Mouse (Mus musculus): Measurements from ENCODE around the gene Abcc4. TPM values are rescaled to one million over a fixed set of nuclear protein-coding genes. Genes with fewer than 3 reads are reported as not detected.

Abcc4 gene
- total and polyA plus RNA-seq, 3 experiments, result 9.6 to 20.2 (median 17.9) TPM

DNA sequence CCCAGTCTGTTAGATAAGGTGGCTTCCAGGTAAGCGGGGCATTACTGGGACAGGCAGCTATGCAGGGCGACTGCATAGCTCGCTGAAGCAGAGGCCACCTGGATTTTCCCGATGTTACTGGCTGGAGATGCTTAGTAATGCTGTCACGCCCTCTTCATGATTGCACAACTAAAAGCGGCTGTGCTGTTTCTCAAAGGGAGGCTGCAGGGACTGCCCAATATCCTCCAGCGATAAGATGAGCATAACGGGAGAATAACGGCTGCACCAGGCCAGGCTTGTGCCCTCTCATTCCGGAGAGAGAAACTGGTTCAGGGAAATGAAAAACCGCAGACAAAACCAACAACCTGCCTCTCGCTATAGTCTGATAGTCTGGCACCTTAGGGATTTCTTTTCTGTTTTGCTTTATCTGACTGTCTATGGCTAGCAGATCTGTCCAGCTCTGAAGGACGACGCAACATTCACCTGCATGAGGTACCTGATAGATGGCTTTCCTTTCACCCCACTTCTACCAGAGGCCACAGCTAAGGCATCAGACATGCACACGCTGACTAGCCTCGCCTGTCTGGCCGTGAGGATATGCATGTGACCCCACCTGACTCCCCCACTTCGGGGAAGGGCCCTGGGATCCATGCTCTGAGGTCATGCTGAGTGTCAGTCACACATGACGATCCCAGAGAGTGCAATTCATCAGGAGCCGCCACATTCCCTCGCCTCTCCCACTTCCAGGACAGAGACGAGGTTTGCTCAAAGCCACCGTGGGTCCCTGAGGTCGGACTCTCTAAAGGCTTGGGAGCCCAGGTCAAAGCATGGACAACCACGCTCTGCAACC lies 67.4 kb downstream of the Abcc4 start:
- DNase-seq, result no peak

GRCm38 (mm10) chr14:118635493-118636183 lies 70.4 kb downstream of the Abcc4 start:
- peak; percentile 88 for DNase-seq

DNA sequence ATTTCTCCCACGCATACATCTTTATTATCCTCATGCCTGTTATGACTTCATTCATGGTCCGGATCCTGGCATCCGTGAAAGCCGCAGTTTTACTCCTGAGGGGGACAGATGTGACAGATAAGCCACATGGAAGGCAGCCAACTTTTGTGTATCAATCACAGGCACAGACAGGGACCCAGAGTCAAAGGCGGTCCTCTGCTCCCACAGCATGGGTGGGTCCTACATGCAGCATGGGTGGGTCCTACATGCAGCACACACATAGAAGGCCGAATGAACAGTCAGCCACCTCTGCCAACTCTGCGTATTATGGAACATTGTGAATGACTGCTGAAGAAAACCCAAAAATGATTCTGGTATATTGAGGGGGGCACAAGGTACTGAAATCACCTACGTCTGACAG lies 76.4 kb downstream of the Abcc4 start:
- no peak for DNase-seq

GRCm38 (mm10) chr14:118621449-118621789 lies 84.6 kb downstream of the Abcc4 start:
- no peak for DNase-seq

DNA sequence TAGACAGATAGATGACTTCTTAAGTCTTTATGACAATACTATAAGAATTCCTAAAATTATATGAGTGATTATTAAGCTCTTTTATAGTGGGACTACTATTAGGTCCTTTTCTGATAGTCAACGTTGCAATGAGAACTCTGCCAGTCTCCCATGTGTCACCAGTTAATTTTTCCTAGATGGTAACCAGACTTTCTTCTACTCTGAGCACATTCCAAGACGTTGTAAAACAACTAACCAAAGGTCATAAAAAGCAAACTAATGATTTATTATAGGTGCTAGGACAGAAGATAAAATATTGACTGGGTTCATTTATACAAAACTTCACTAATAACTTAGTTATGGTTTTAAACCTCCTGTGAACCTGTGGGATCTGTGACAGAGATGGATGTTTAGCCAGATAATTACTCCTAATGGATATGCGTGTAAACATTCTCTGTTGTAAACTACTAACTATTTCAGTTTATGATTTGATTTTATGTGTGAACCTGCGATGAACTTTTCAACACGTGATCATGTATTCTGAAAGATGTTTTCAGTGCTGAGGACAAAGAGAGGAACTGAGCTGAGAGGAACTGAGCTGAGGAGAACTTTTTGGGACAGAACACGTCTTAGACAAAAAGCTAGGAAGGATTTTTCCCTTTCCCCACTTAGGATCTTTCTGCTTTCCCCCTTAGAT lies 85.1 kb downstream of the Abcc4 start:
- DNase-seq, result no peak

DNA sequence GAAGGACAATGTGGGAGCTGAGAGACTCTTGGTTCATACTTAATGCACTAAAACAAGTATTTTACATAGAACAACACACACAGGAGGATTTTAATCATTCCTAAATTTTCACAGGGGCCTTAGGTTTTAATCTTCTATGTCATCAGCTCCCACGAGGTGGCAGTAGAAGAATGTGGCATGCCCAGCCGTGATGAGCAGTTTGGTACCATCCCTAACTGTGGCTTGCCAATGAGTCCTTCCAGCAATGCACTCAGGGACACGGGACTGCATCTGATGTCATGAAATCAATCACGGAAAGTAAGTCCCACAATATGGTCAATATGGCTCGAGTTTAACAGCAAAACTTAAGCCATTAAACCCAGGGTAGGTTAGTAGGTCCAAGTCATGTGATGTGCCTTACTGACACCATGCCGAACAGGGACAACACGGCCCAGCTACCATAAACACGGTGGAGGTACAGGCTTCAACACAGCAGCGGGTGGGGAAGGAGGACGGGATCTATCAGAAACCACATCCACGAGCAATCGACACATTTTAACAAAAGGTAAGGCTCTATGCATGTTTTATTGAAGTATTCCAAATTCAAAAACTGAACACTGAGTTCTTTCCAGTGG lies 89.2 kb downstream of the Abcc4 start:
- peak; percentile 66 for DNase-seq

GRCm38 (mm10) chr14:118613734-118614133 lies 92.3 kb downstream of the Abcc4 start:
- DNase-seq, result no peak

DNA sequence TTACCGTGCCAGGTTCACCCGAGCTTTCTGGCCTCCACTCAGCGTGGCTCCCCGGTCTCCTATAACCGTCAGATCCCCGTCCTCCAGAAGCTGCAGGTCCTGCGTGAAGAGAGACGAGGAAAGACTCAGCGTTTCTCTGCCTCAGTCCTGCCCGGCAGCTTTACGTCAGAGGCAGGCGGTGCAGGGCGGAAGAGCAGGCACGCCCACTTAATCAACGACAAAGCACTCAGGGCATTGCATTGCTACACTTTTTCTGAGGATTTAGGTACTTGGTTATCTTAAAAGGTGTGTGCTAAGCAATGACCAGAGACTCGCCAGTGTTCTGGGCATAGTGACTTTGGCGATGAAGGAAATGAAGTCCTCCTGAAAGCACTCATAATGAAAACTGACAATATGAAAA lies 94.3 kb downstream of the Abcc4 start:
- no peak for DNase-seq

GRCm38 (mm10) chr14:118610786-118611185 lies 95.2 kb downstream of the Abcc4 start:
- DNase-seq, result no peak

DNA sequence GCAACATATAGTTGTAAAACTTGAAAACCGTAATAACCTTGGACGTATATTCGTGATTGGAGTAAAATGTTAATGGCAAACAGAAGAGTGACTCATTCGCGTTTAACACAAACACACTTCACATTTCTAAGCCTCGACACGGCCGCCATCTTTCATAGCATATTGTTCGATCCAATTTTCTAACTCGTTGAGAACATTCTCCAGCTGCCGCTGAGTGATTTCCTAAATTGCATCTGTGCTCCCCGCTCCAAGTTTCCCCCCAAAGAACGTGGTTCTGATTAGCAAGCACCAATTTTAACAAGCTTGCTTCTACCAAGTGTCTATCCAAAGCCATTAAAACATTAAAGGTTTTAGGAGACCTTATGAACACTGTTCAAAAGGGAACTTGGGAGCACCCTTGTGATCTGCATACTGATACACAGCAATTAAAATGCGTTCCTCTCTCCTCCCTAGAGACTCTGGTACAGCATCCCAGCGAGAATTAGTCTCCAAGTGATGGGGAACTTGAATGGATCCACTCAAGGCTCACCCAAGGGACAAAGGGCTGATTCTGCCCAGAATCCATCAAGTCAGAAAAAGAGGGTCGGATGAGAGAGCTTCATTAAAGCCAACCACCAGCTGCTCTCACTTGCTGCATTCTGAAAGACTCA lies 97.1 kb downstream of the Abcc4 start:
- DNase-seq, result no peak

DNA sequence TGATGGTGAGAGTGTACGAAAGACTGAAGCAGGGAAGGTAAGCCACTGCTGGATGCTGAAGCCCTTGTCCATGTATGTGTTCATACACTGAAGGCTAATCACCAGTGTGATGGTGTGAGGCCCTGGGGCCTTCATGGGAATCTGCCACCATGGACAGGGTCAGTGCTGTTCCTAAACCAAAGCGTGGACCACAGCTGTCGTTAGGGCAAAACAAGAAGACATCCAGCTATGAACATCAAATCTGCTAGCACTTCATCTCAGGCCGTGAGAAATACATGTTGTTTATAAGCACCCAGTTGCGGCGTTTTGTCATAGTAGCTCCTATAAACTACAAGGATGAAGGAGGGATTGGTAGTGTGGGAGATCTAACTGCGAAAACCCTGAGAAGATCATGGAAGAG lies 97.7 kb downstream of the Abcc4 start:
- no peak for DNase-seq

DNA sequence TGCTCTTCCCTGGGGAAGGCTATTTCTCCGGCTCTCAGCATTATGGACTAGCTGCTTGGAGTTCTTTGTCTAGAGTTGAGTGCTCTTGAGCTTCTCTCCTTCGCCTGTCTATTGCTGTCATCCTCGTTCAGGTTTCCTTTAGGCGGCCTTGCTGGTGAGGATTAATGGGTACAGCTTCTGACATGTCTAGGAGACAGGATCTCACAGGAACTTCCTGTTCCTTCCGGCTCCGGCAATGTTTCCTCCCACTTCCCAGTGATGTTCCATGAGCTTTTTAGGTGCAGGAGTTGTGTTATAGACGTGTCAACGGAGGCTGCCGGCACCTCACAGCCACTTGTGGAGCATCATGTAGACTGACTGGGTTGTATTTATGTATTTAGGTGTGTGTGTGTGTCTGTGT lies 99.5 kb downstream of the Abcc4 start:
- DNase-seq, result no peak

DNA sequence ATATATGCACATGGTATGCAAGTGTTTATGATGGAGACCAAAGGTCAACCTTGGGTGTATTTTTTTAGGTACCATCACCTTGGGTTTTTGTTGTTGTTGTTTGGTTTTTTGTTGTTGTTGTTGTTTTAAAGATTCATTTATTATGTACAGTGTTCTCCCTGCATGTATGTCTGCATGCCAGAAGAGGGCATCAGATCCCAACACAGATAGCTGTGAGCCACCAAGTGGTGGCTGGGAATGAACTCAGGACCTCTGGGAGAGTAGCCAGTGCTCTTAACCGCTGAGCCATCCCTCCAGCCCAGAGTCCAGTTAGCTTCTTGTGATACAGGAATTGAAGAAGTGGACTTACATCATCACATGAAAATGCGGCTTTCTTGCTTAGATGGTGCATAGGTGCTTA lies 101.1 kb downstream of the Abcc4 start:
- no peak for DNase-seq

DNA sequence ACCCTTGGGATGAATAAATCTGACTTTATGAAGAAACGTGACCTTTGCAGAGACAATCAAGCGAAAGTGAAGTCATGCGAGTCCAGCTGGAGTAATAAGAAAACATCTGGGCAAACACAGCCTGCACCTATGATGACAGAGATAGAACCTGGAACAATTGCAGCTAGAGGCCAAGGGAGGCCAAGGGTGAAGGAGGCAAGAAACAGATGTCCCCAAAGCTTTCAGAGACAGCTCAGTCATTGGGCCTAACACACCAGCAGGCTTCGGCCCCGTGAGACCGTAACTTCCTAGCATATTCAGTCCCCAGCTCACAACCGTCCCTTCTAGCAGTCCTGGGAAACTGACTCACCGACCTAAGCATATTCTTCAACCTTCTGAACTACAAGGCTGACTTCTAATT lies 104.0 kb downstream of the Abcc4 start:
- no peak for DNase-seq

DNA sequence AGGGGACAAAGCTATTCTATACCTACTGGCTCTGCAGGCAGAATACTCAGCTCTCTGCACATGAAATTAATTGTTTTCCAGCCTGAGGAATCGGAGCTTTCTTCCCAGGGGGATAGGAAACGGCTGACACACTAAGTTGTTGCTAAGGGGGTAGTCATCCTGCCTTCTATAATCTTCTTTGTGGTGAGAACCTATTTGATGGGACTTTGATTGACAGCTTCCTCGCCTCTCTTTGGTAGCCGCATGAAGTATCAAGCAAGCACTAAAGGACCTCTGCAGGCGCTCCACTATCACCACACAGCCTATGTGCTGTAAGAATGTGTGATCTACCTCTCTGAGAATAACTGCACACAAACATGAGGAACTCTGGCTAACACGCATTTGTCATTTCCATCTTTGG lies 105.3 kb downstream of the Abcc4 start:
- no peak for DNase-seq

DNA sequence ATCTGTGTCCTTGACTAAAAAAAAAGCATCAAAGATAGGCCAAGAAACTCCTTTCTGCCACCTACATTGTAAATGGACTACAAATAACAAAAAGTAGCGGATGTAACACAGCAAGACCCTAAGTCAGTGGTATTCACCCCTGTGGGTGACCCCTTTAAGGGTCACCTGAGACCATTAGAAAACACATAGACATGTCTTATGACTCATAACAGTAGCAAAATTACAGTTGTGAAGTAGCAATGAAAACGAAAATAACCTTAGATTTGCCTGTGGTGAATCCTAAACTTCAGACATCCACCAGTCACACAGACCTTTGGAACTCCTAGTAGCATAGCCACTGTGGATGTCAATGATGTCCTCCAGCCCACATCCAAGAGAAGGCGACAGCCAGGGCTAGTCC lies 107.3 kb downstream of the Abcc4 start:
- no peak for DNase-seq

- no peak for DNase-seq
Measured at GRCm38 (mm10) chr14:118594463-118594862, 111.6 kb downstream of the Abcc4 start.

GRCm38 (mm10) chr14:118591477-118592403 lies 114.3 kb downstream of the Abcc4 start:
- peak; percentile 73 for DNase-seq

DNA sequence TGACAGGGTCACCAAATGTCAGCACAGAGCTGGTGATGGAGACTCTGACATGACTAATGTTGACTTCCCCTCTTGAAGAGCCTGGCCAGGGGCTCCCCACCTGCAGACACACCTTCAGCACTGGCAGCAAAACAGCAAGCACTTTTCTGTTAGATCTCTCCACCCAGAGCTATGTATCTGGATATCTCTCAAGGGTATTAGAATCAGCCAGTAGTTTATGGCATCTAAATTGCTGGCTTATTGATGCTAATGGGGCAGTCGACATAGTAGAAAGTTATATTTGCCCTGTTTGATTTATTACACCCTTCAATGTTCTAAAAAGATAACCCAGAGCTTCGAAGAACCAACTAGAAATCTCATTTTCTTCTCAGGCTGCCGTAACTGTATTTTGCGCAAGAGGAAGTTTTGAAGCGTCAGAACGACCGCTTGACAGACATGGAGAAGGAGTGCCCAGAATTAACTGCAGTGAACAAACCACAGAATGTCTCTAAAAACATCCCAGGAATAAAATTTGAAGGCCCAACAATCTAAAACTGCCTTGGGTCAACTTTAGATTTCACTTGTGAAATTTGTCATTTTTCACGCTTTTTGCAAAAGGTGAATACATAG lies 123.6 kb downstream of the Abcc4 start:
- DNase-seq, result no peak

DNA sequence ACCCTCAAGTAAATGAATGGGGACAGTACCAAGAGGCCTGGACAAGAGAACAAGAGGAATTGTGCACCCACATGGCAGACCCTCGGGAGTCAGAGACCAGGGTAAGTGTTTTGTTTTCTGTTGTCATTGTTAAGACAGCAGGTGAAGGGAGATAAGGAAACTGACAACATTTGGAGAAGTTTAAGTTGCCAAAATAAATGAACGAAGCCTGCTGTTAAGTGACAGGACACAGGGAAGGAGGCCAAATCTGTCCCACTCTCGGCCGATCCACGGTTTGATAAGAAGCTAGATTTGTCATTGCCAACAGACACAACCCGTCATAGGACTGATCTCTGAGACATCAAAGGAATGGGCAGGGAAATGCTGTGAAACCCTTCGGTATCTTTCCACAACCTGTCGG lies 124.3 kb downstream of the Abcc4 start:
- no peak for DNase-seq
